Mouse (Mus musculus) gonadal fat pad, adult 2 months (tissue): ENCODE data around the gene Gmnc. TPM values are rescaled to one million over a fixed set of nuclear protein-coding genes. Genes with fewer than 3 reads are reported as not detected.

Experiments
- DNase-seq: peaks from one replicate; pipeline ENCODE4 v3.0.0-alpha.2; 2012; ENCODE audit warnings: low read depth
- polyA plus RNA-seq: library from polyadenylated mRNA; depleted of rRNA; stranded (reverse); fragments of >200 nt; gene quantifications from 2 replicates; pipeline ENCODE4 v1.2.3, GENCODE M21; 2012; rRNA removed

The Gmnc gene
- 0.50 and 0.60 TPM in 2 replicates for polyA plus RNA-seq

GRCm38 (mm10) chr16:26991477-26992300 lies at the start of gene Gmnc:
Gene Gmnc (minus strand): TSS chr16:26991652.
- peak; percentile 40 for DNase-seq

- no peak for DNase-seq
Measured at GRCm38 (mm10) chr16:27027281-27027680, 35.8 kb upstream of the Gmnc start.

- DNase-seq = no peak
Measured at GRCm38 (mm10) chr16:27026226-27026625, 34.8 kb upstream of the Gmnc start.

- DNase-seq = no peak
Measured at GRCm38 (mm10) chr16:27022746-27023145, 31.3 kb upstream of the Gmnc start.

- DNase-seq = no peak
Measured at GRCm38 (mm10) chr16:27017309-27017708, 25.9 kb upstream of the Gmnc start.

GRCm38 (mm10) chr16:27002714-27003113 lies 11.3 kb upstream of the Gmnc start:
- DNase-seq = no peak

- no peak for DNase-seq
Measured at GRCm38 (mm10) chr16:26999563-26999962, 8.1 kb upstream of the Gmnc start.

- no peak for DNase-seq
Measured at GRCm38 (mm10) chr16:26989415-26990315, 1.8 kb downstream of the Gmnc start.

- no peak for DNase-seq
Measured at GRCm38 (mm10) chr16:26988188-26988587, 3.3 kb downstream of the Gmnc start.

GRCm38 (mm10) chr16:26985796-26986195 lies 5.7 kb downstream of the Gmnc start:
- DNase-seq = no peak

- no peak for DNase-seq
Measured at GRCm38 (mm10) chr16:26982112-26982511, 9.3 kb downstream of the Gmnc start.

GRCm38 (mm10) chr16:26967967-26968366 lies 23.5 kb downstream of the Gmnc start:
- no peak for DNase-seq

- DNase-seq = no peak
Measured at GRCm38 (mm10) chr16:26966830-26967229, 24.6 kb downstream of the Gmnc start.

- no peak for DNase-seq
Measured at GRCm38 (mm10) chr16:26961971-26962370, 29.5 kb downstream of the Gmnc start.

GRCm38 (mm10) chr16:26951601-26952000 lies 39.9 kb downstream of the Gmnc start:
- no peak for DNase-seq

- DNase-seq = no peak
Measured at GRCm38 (mm10) chr16:26950209-26950608, 41.2 kb downstream of the Gmnc start.

GRCm38 (mm10) chr16:26903968-26904367 lies 87.5 kb downstream of the Gmnc start:
- DNase-seq = no peak

GRCm38 (mm10) chr16:26901471-26901870 lies 90.0 kb downstream of the Gmnc start:
- peak; percentile 52 for DNase-seq

GRCm38 (mm10) chr16:26886337-26886736 lies 105.1 kb downstream of the Gmnc start:
- DNase-seq = no peak

- no peak for DNase-seq
Measured at GRCm38 (mm10) chr16:26876885-26877284, 114.6 kb downstream of the Gmnc start.
